Mouse (Mus musculus) spleen, embryonic (tissue): ENCODE data around the gene Gatad1.
"Not testable (repeated sequence)": the region's sequence is repeated elsewhere in the genome, so short reads cannot be mapped to it uniquely, and the experiment has no call there.

Source experiments
- CTCF ChIA-PET: fragments of 350-600 bp; sonication (Branson Sonifier 250); formaldehyde crosslinking; loops from one replicate; lab custom pipeline; 2022; lab: Charles Lee

Gene Gatad1

GRCm38 (mm10) chr5:3644621-3645020 is 12.4 kb downstream of the Gatad1 start:
- CTCF ChIA-PET = no interaction called here

DNA sequence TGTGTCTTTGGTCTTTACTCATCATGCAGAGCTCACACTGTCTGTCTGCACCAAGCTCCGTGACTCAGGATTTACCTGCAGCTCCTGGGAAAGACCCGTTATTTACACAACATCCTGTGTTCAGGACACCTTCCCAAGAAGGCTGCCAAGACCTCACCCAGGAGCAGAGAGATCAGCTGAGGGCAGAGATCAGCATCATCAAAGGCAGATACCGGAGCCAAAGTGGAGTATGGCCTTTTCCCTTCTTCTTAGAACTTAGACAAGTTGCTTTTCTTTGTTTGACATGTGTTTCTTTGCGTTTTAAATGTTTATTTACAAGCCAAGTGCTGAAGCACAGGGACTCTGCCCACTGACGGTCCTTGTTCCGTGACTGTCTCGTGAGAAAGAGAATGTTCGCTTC is 21.7 kb downstream of the Gatad1 start:
- CTCF ChIA-PET = interaction anchor here (0.8 kb wide), 1 partner anchor 444 kb away, joined by 3 read pairs; no protein-coding TSS in a partner anchor

- CTCF ChIA-PET = no interaction called here
Observed at GRCm38 (mm10) chr5:3633951-3634350, 23.0 kb downstream of the Gatad1 start.

- CTCF ChIA-PET = no interaction called here
Observed at GRCm38 (mm10) chr5:3633315-3633714, 23.7 kb downstream of the Gatad1 start.

DNA sequence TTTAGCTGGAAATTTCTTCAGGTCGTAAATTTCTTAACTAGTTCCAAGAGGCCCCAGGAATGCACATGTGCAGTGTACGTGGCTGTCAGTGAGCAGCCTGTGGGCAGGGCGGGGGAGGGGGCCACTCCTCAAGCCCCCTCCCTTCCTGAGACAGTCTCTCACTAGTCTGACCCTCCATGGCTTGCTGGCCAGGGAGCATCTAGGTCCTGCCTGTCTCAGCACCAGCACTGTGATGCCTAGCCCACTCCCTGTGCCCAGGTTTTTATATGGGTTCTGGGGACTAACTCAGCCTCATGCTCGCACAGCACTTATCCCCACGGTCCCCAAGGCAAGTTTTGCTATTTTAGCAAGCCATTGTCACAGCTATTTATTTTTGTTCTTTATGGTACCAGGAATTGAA is 24.7 kb downstream of the Gatad1 start:
- CTCF ChIA-PET = no interaction called here

GRCm38 (mm10) chr5:3631512-3632271 is 25.3 kb downstream of the Gatad1 start:
- CTCF ChIA-PET = no interaction called here

DNA sequence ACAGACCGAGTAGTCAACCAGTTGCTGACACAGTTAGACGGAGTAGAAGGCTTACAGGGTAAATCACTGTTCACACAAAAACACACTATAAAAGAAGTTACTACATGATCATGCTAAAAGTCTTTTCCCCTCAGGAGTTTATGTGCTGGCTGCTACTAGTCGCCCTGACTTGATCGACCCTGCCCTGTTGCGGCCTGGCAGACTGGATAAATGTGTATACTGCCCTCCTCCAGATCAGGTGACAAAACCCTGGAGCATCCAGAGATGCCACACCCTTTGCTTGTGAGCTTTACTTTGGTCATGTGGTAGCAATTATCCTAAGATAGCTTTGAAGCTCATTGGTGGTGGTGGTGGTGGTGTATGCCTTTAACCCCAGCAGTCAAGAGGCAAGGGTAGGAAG is 26.9 kb downstream of the Gatad1 start:
- CTCF ChIA-PET = no interaction called here

DNA sequence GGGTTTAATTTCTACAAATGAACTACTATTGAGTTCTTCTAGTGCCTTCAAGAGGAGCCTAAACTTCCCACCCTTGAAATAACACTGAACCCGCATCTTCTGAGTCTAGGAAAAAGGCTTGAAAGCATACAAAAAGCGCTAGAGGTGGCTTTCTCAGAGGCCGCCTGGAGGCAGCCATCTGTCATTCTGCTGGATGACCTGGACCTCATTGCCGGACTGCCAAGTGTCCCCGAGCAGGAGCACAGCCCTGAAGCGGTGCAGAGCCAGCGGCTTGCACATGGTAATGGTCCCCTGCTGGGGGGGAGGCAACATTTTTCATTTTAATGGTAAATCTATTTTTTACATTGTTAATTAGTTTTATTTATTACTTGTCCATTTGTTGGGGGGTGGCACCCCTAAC is 36.5 kb downstream of the Gatad1 start:
- CTCF ChIA-PET = no interaction called here

- CTCF ChIA-PET = not testable (repeated sequence)
Observed at GRCm38 (mm10) chr5:3611835-3612234, 45.1 kb downstream of the Gatad1 start.

GRCm38 (mm10) chr5:3609241-3609640 is 47.7 kb downstream of the Gatad1 start:
- CTCF ChIA-PET = no interaction called here

- CTCF ChIA-PET = no interaction called here
Observed at GRCm38 (mm10) chr5:3607114-3607513, 49.9 kb downstream of the Gatad1 start.

GRCm38 (mm10) chr5:3600790-3601189 is 56.2 kb downstream of the Gatad1 start:
- CTCF ChIA-PET = no interaction called here

GRCm38 (mm10) chr5:3600298-3600697 is 56.7 kb downstream of the Gatad1 start:
- CTCF ChIA-PET = no interaction called here

GRCm38 (mm10) chr5:3598766-3599165 is 58.2 kb downstream of the Gatad1 start:
- CTCF ChIA-PET = no interaction called here

DNA sequence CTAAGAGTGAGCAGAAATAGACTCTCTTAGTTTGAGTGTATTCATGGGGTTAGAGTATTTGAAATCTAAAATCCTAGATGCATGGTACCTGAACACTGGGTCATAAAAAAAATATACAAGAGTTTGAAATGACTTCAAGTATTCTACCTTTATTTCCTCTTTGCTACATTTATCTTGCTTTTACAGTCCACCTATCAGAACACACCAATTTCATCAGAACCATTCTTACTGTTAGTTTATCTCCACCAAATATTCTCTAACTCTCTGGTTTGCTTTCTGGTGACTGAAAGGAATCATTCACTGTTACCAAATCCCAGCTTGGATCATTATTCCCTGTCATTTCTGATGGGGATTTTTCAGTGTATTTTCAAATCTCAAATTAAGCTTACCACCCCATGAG is 59.8 kb downstream of the Gatad1 start:
- CTCF ChIA-PET = interaction anchor here (0.7 to 1.0 kb wide), 2 partner anchors 180 to 254 kb away, joined by 3 to 4 read pairs; no protein-coding TSS in a partner anchor

DNA sequence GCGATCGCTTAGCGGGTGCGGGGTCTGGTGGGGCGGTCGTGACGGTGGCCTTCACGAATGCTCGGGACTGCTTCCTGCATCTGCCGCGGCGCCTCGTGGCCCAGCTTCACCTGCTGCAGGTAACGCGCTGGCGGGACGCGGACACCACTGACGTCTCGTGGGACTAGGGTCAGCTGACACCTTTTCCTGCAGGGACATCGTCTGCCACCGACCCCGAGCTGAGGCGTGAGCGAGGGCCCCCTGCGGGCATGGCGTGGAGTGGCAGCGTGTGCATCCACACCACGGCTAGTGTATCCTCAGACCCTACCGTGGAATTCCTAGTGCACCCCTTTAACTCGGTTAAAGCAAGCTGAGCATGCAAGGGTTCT is 60.6 kb downstream of the Gatad1 start, which contains the start of gene Rbm48:
Rbm48 (minus strand) TSS at position 187 of the 368 bp plus-strand sequence.
- CTCF ChIA-PET = interaction anchor here (0.6 kb wide), 1 partner anchor 293 kb away, joined by 3 read pairs; no protein-coding TSS in a partner anchor

DNA sequence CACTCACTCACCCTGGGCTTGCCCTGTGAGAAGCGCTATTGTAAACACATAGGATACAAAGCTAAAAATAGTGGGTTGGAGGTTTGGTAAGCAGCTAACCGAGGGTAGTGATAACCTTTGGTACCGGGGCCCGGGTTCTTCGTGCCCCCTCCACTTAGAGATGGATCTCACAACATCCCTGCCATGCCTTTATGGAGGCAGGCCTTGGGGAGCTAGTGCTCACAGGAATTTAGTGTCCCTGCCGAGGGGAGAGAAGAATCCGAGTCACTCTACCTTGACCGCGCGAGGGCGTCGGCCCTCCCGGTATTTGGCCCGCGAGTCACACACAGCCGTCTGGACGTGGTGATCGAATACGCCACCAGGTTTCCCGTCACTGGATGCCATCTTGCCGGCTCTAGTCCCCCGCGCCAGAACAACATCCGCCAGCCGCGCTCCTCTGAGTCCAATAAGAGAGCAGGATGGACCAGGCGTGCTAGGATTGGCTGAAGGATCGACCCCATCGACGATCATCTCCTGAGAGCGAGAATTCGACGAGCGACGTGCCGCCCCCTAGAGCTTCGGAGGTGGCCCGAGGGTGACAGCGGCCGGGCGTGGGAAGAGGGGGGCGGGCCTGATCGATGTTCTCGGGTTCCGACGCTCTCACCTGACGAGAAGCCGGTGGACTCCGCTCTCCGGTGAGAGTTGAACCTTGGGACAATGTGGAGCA is 61.1 kb downstream of the Gatad1 start, which contains the start of gene Pex1:
Pex1 (plus strand) TSS at position 374 of the 706 bp plus-strand sequence.
- CTCF ChIA-PET = no interaction called here
